Mouse (Mus musculus): ENCODE results near the gene Olfr1388. TPM values are rescaled to one million over a fixed set of nuclear protein-coding genes. Genes with fewer than 3 reads are reported as not detected.

The Olfr1388 gene
- polyA plus RNA-seq, 1 experiment = 0.13 TPM

Other genes starting within 250 kb of the Olfr1388 start
- 0.04 TPM in 1 of 2 replicates, not detected in the other for gene Btnl9, start 249.5 kb upstream of the Olfr1388 start, polyA plus RNA-seq (2012; rRNA removed)
- 22.1 and 25.0 TPM in 2 replicates for gene Zfp62, start 233.3 kb upstream of the Olfr1388 start, polyA plus RNA-seq (2012; rRNA removed)
- 68.1 and 73.7 TPM in 2 replicates for gene Mgat1, start 192.4 kb upstream of the Olfr1388 start, polyA plus RNA-seq (2012; rRNA removed)
- gene Olfr1393, start 158.3 kb upstream of the Olfr1388 start, polyA plus RNA-seq (2012; rRNA removed) = 0.15 and 0.73 TPM in 2 replicates
- gene Olfr1392, start 151.3 kb upstream of the Olfr1388 start, polyA plus RNA-seq (2012; rRNA removed) = 0.04 and 0.17 TPM in 2 replicates
- not detected in 2 replicates for gene Olfr10, start 131.9 kb upstream of the Olfr1388 start, polyA plus RNA-seq (2012; rRNA removed)
- gene Olfr1391, start 113.9 kb upstream of the Olfr1388 start, polyA plus RNA-seq (2012; rRNA removed) = not detected in 2 replicates
- gene Olfr1390, start 101.4 kb upstream of the Olfr1388 start, polyA plus RNA-seq (2012; rRNA removed) = not detected in 2 replicates
- gene Olfr1389, start 13.6 kb upstream of the Olfr1388 start, polyA plus RNA-seq (2012; rRNA removed) = not detected in 2 replicates
- not detected in 2 replicates for gene Olfr1387, start 18.7 kb downstream of the Olfr1388 start, polyA plus RNA-seq (2012; rRNA removed)
- gene Olfr1386, start 28.4 kb downstream of the Olfr1388 start, polyA plus RNA-seq (2012; rRNA removed) = not detected in 2 replicates
- not detected in 2 replicates for gene Olfr1385, start 52.4 kb downstream of the Olfr1388 start, polyA plus RNA-seq (2012; rRNA removed)
- not detected in 2 replicates for gene Olfr1384, start 70.1 kb downstream of the Olfr1388 start, polyA plus RNA-seq (2012; rRNA removed)
- not detected in 2 replicates for gene Olfr1383, start 83.0 kb downstream of the Olfr1388 start, polyA plus RNA-seq (2012; rRNA removed)
- gene Olfr1382, start 91.6 kb downstream of the Olfr1388 start, polyA plus RNA-seq (2012; rRNA removed) = not detected in 2 replicates
- gene Olfr1381, start 106.8 kb downstream of the Olfr1388 start, polyA plus RNA-seq (2012; rRNA removed) = not detected in 2 replicates
- gene Olfr1380, start 120.3 kb downstream of the Olfr1388 start, polyA plus RNA-seq (2012; rRNA removed) = not detected in 2 replicates
- gene Flt4, start 172.6 kb downstream of the Olfr1388 start, polyA plus RNA-seq (2012; rRNA removed) = 1.9 and 2.1 TPM in 2 replicates
- 0.55 TPM in 1 of 2 replicates, not detected in the other for gene Scgb3a1, start 227.0 kb downstream of the Olfr1388 start, polyA plus RNA-seq (2012; rRNA removed)

All from cortical plate, adult 2 months (tissue).